Mouse (Mus musculus): ENCODE measurements at regions not wholly inside any gene's neighbourhood (a gene's known extent, or its start where the extent isn't known, plus 50 kb on each side); places are given as distances from the start of the nearest gene placed in this dataset.

- H3K4me2 ChIP-seq (replicated peaks), result no peak overlapping the region
- no peaks in the 10 kb centered on the region for H3K9me3 ChIP-seq
- 78% methylated on average over 1 of the region's 1 CpGs for WGBS
- H3K36me3 ChIP-seq, result no peaks in the 10 kb centered on the region
- ATAC-seq, result no peak
- H3K4me1 ChIP-seq (replicated peaks), result no peaks in the 10 kb centered on the region
- no peak overlapping the region for H3K4me3 ChIP-seq (replicated peaks)
- H3K27ac ChIP-seq, result no peak overlapping the region
- no peaks in the 10 kb centered on the region for H3K27me3 ChIP-seq
- H3K9ac ChIP-seq (replicated peaks), result no peak overlapping the region
These were observed 249.6 kb downstream of the Cdk5rap2 start for GRCm38 (mm10) chr4:70160525-70161224.

- no peak overlapping the region for H3K9ac ChIP-seq (replicated peaks)
- no peaks in the 10 kb centered on the region for H3K4me1 ChIP-seq (replicated peaks)
- no peaks in the 10 kb centered on the region for H3K9me3 ChIP-seq
- H3K4me2 ChIP-seq (replicated peaks), result no peak overlapping the region
- H3K4me3 ChIP-seq (replicated peaks), result no peak overlapping the region
- H3K27me3 ChIP-seq, result no peaks in the 10 kb centered on the region
- no peak for ATAC-seq
- no peaks in the 10 kb centered on the region for H3K36me3 ChIP-seq
- H3K27ac ChIP-seq, result no peak overlapping the region
- 90% methylated on average over 1 of the region's 1 CpGs for WGBS
These were observed 250.2 kb downstream of the Cdk5rap2 start for GRCm38 (mm10) chr4:70160062-70160461.

- Histone ChIP-seq H3K36me3 (no peaks in the 10 kb centered on the region), H3K27me3 (no peaks in the 10 kb centered on the region), H3K4me2 (replicated peaks) (no peak overlapping the region), H3K9ac (replicated peaks) (no peak overlapping the region), H3K4me3 (replicated peaks) (no peak overlapping the region), H3K27ac (no peak overlapping the region), H3K4me1 (replicated peaks) (no peaks in the 10 kb centered on the region), H3K9me3 (no peaks in the 10 kb centered on the region)
- WGBS, result 71% methylated on average over 3 of the region's 3 CpGs
- ATAC-seq, result no peak
These were observed 257.1 kb downstream of the Cdk5rap2 start for GRCm38 (mm10) chr4:70153179-70153578.

- Histone ChIP-seq H3K9ac (replicated peaks) (no peak overlapping the region), H3K4me2 (replicated peaks) (no peak overlapping the region), H3K4me1 (replicated peaks) (no peaks in the 10 kb centered on the region), H3K4me3 (replicated peaks) (no peak overlapping the region), H3K9me3 (no peaks in the 10 kb centered on the region), H3K36me3 (no peaks in the 10 kb centered on the region), H3K27ac (no peak overlapping the region), H3K27me3 (no peaks in the 10 kb centered on the region)
- ATAC-seq, result no peak
These were observed 301.2 kb downstream of the Cdk5rap2 start for GRCm38 (mm10) chr4:70109011-70109410.

- Histone ChIP-seq H3K9me3 (no peaks in the 10 kb centered on the region), H3K4me3 (replicated peaks) (no peak overlapping the region), H3K9ac (replicated peaks) (no peak overlapping the region), H3K27ac (no peak overlapping the region), H3K4me1 (replicated peaks) (no peaks in the 10 kb centered on the region), H3K4me2 (replicated peaks) (no peak overlapping the region), H3K27me3 (no peaks in the 10 kb centered on the region), H3K36me3 (no peaks in the 10 kb centered on the region)
- no peak for ATAC-seq
- WGBS, result 94% methylated on average over 2 of the region's 2 CpGs
These were observed 304.5 kb downstream of the Cdk5rap2 start for GRCm38 (mm10) chr4:70105776-70106175.

GRCm38 (mm10) chr4:70097353-70097752 lies 312.9 kb downstream of the Cdk5rap2 start:
- H3K27ac ChIP-seq, result no peak overlapping the region
- 90% methylated on average over 3 of the region's 3 CpGs for WGBS
- no peak overlapping the region for H3K9ac ChIP-seq (replicated peaks)
- no peak overlapping the region for H3K4me3 ChIP-seq (replicated peaks)
- no peak for ATAC-seq
- no peaks in the 10 kb centered on the region for H3K27me3 ChIP-seq
- H3K36me3 ChIP-seq, result no peaks in the 10 kb centered on the region
- H3K4me1 ChIP-seq (replicated peaks), result no peaks in the 10 kb centered on the region
- no peaks in the 10 kb centered on the region for H3K9me3 ChIP-seq
- H3K4me2 ChIP-seq (replicated peaks), result no peak overlapping the region

- ATAC-seq, result no peak
- no peak overlapping the region for H3K9ac ChIP-seq (replicated peaks)
These were observed 332.0 kb downstream of the Cdk5rap2 start for GRCm38 (mm10) chr4:70078206-70078605.

GRCm38 (mm10) chr4:70062516-70062915 lies 347.7 kb downstream of the Cdk5rap2 start:
- Histone ChIP-seq H3K9me3 (no peaks in the 10 kb centered on the region), H3K27ac (no peak overlapping the region), H3K4me1 (replicated peaks) (no peaks in the 10 kb centered on the region), H3K36me3 (no peaks in the 10 kb centered on the region), H3K4me2 (replicated peaks) (no peak overlapping the region), H3K4me3 (replicated peaks) (no peak overlapping the region), H3K27me3 (no peaks in the 10 kb centered on the region), H3K9ac (replicated peaks) (no peak overlapping the region)
- no peak for ATAC-seq
- 89% methylated on average over 1 of the region's 1 CpGs for WGBS

More at GRCm38 (mm10) chr4:70078206-70078605, 332.0 kb downstream of the Cdk5rap2 start:
- Histone ChIP-seq H3K4me3 (replicated peaks) (no peak overlapping the region), H3K9me3 (no peaks in the 10 kb centered on the region), H3K27me3 (no peaks in the 10 kb centered on the region), H3K27ac (no peak overlapping the region), H3K4me2 (replicated peaks) (no peak overlapping the region), H3K36me3 (no peaks in the 10 kb centered on the region), H3K4me1 (replicated peaks) (no peaks in the 10 kb centered on the region)

GRCm38 (mm10) chr4:70058831-70059544 lies 351.3 kb downstream of the Cdk5rap2 start:
- H3K4me3 ChIP-seq (replicated peaks), result no peak overlapping the region
- no peaks in the 10 kb centered on the region for H3K27me3 ChIP-seq
- H3K4me2 ChIP-seq (replicated peaks), result no peak overlapping the region
- WGBS, result 91% methylated on average over 12 of the region's 12 CpGs
- no peaks in the 10 kb centered on the region for H3K4me1 ChIP-seq (replicated peaks)
- no peak for ATAC-seq
- no peak overlapping the region for H3K9ac ChIP-seq (replicated peaks)
- no peak overlapping the region for H3K27ac ChIP-seq
- H3K36me3 ChIP-seq, result no peaks in the 10 kb centered on the region
- no peaks in the 10 kb centered on the region for H3K9me3 ChIP-seq

- Histone ChIP-seq H3K4me1 (replicated peaks) (no peaks in the 10 kb centered on the region), H3K27me3 (no peaks in the 10 kb centered on the region), H3K9me3 (no peaks in the 10 kb centered on the region), H3K9ac (replicated peaks) (no peak overlapping the region), H3K4me3 (replicated peaks) (no peak overlapping the region), H3K27ac (no peak overlapping the region), H3K36me3 (no peaks in the 10 kb centered on the region), H3K4me2 (replicated peaks) (no peak overlapping the region)
- 82% methylated on average over 2 of the region's 2 CpGs for WGBS
- no peak for ATAC-seq
These were observed 357.1 kb downstream of the Cdk5rap2 start for GRCm38 (mm10) chr4:70053136-70053535.

GRCm38 (mm10) chr4:70038241-70038640 lies 372.0 kb downstream of the Cdk5rap2 start:
- no peak for ATAC-seq
- Histone ChIP-seq H3K4me1 (replicated peaks) (no peaks in the 10 kb centered on the region), H3K4me2 (replicated peaks) (no peak overlapping the region), H3K4me3 (replicated peaks) (no peak overlapping the region), H3K9ac (replicated peaks) (no peak overlapping the region), H3K36me3 (no peaks in the 10 kb centered on the region), H3K27me3 (no peaks in the 10 kb centered on the region), H3K9me3 (no peaks in the 10 kb centered on the region), H3K27ac (no peak overlapping the region)
- 89% methylated on average over 1 of the region's 1 CpGs for WGBS

- no peak overlapping the region for H3K4me2 ChIP-seq (replicated peaks)
- no peak for ATAC-seq
- no peak overlapping the region for H3K4me3 ChIP-seq (replicated peaks)
- no peaks in the 10 kb centered on the region for H3K27me3 ChIP-seq
- 68% methylated on average over 1 of the region's 1 CpGs for WGBS
- H3K36me3 ChIP-seq, result no peaks in the 10 kb centered on the region
- H3K9me3 ChIP-seq, result no peaks in the 10 kb centered on the region
- H3K4me1 ChIP-seq (replicated peaks), result no peaks in the 10 kb centered on the region
- H3K27ac ChIP-seq, result no peak overlapping the region
- no peak overlapping the region for H3K9ac ChIP-seq (replicated peaks)
These were observed 374.3 kb downstream of the Cdk5rap2 start for GRCm38 (mm10) chr4:70035912-70036311.

GRCm38 (mm10) chr4:70032497-70032896 lies 377.7 kb downstream of the Cdk5rap2 start:
- Histone ChIP-seq H3K27me3 (no peaks in the 10 kb centered on the region), H3K4me2 (replicated peaks) (no peak overlapping the region), H3K27ac (no peak overlapping the region), H3K4me3 (replicated peaks) (no peak overlapping the region), H3K9me3 (no peaks in the 10 kb centered on the region), H3K9ac (replicated peaks) (no peak overlapping the region), H3K4me1 (replicated peaks) (no peaks in the 10 kb centered on the region), H3K36me3 (no peaks in the 10 kb centered on the region)
- no peak for ATAC-seq
- WGBS, result 66% methylated on average over 3 of the region's 3 CpGs
